ENCODE assay signal across 23 mouse cellular contexts in genomic region chr8:80250305-80251161, GRCm38 (mm10).
DNase-seq lines count a peak whose midpoint lies in the region; ATAC-seq and TF ChIP-seq lines count a peak whose summit lies in the region.
"Had no signal": no experiment of that assay in that cellular context is flagged by ENCODE, and none has a peak within 500 bp of the region (broad histone marks: within the 10 kb centered on the region; RNA-seq: fewer than 3 reads in every experiment).

No protein-coding gene starts in this region.

- H3K4me3 ChIP-seq in embryonic facial prominence, embryonic 14.5 days (ENCODE audit: low read depth, low read length) = no peak overlapping the region
- H3K4me3 ChIP-seq in embryonic facial prominence, embryonic 10.5 days = no peak overlapping the region
- H3K4me3 ChIP-seq in megakaryocyte, embryonic 14.5 days (replicated peaks) = peak overlapping the region; percentile 62
- no peak overlapping the region for H3K4me3 ChIP-seq in MEL (ENCODE audit: control insufficient read depth in 1 of 2, insufficient read depth in 1 of 2, low read depth in 2 of 2, low read length in 2 of 2)
- no peak overlapping the region for H3K4me3 ChIP-seq in forebrain, embryonic 15.5 days
- H3K4me3 ChIP-seq: hindbrain, embryonic 15.5 days; left cerebral cortex, adult 2 months; stomach, embryonic 15.5 days had no signal

- TF ChIP-seq POLR2A in MEL (IDR thresholded peaks at IDR 0.05; ENCODE audit: control insufficient read depth in 1 of 2, insufficient read depth in 1 of 2, low read depth in 1 of 2, low read length in 2 of 2, poor library complexity in 1 of 2) = no peak

- no peak for TF ChIP-seq RAD21 in MEL (IDR thresholded peaks at IDR 0.05; ENCODE audit: low read depth, low read length)

- H3K27ac ChIP-seq in embryonic facial prominence, embryonic 14.5 days (replicated peaks; ENCODE audit: low read depth, low read length) = no peak overlapping the region
- no peak overlapping the region for H3K27ac ChIP-seq in embryonic facial prominence, embryonic 10.5 days (replicated peaks)
- no peak overlapping the region for H3K27ac ChIP-seq in MEL (ENCODE audit: control insufficient read depth, low read depth, low read length)
- H3K27ac ChIP-seq in forebrain, embryonic 15.5 days (replicated peaks) = no peak overlapping the region
- H3K27ac ChIP-seq: hindbrain, embryonic 15.5 days; left cerebral cortex, adult 2 months; stomach, embryonic 15.5 days had no signal

- H3K79me2 ChIP-seq in MEL (ENCODE audit: control insufficient read depth, insufficient read depth, low read length, poor library complexity) = no peaks in the 10 kb centered on the region

- no peaks in the 10 kb centered on the region for H3K4me1 ChIP-seq in embryonic facial prominence, embryonic 14.5 days (ENCODE audit: control insufficient read depth, insufficient read depth, low read length)
- peaks cover 7% of the 10 kb centered on the region; the same call in 1 of the 2 replicates for H3K4me1 ChIP-seq in embryonic facial prominence, embryonic 10.5 days
- no peaks in the 10 kb centered on the region for H3K4me1 ChIP-seq in megakaryocyte, embryonic 14.5 days
- H3K4me1 ChIP-seq in MEL (ENCODE audit: control insufficient read depth in 1 of 2, insufficient read depth in 2 of 2, low read length in 2 of 2) = no peaks in the 10 kb centered on the region
- H3K4me1 ChIP-seq in forebrain, embryonic 15.5 days = peaks cover 8% of the 10 kb centered on the region; the same call in 1 of the 2 replicates
- H3K4me1 ChIP-seq: hindbrain, embryonic 15.5 days; stomach, embryonic 15.5 days had no signal

- no peak for TF ChIP-seq EP300 in MEL (IDR thresholded peaks at IDR 0.05; ENCODE audit: low read depth in 1 of 2, low read length in 2 of 2)

- no peaks in the 10 kb centered on the region for H3K27me3 ChIP-seq in embryonic facial prominence, embryonic 14.5 days (replicated peaks; ENCODE audit: control insufficient read depth, insufficient read depth, low read length)
- no peaks in the 10 kb centered on the region for H3K27me3 ChIP-seq in embryonic facial prominence, embryonic 10.5 days (replicated peaks; ENCODE audit: low read depth, poor library complexity, severe bottlenecking)
- no peaks in the 10 kb centered on the region for H3K27me3 ChIP-seq in megakaryocyte, embryonic 14.5 days (replicated peaks)
- no peaks in the 10 kb centered on the region for H3K27me3 ChIP-seq in MEL (ENCODE audit: control insufficient read depth in 1 of 2, insufficient read depth in 2 of 2, low read length in 2 of 2)
- no peaks in the 10 kb centered on the region for H3K27me3 ChIP-seq in forebrain, embryonic 15.5 days
- H3K27me3 ChIP-seq: hindbrain, embryonic 15.5 days; stomach, embryonic 15.5 days had no signal

- no peaks in the 10 kb centered on the region for H3K36me3 ChIP-seq in embryonic facial prominence, embryonic 14.5 days (ENCODE audit: control insufficient read depth, insufficient read depth, low read length)
- no peaks in the 10 kb centered on the region for H3K36me3 ChIP-seq in embryonic facial prominence, embryonic 10.5 days (replicated peaks)
- no peaks in the 10 kb centered on the region for H3K36me3 ChIP-seq in megakaryocyte, embryonic 14.5 days (replicated peaks; ENCODE audit: low read length)
- H3K36me3 ChIP-seq in MEL (ENCODE audit: control insufficient read depth in 1 of 2, insufficient read depth in 2 of 2, low read length in 2 of 2) = no peaks in the 10 kb centered on the region
- no peaks in the 10 kb centered on the region for H3K36me3 ChIP-seq in forebrain, embryonic 15.5 days
- H3K36me3 ChIP-seq: hindbrain, embryonic 15.5 days; stomach, embryonic 15.5 days had no signal

- TF ChIP-seq CTCF in MEL (IDR thresholded peaks at IDR 0.05 in 2 of 3, conservative IDR thresholded peaks at IDR 0.05 in 1 of 3; ENCODE audit: control insufficient read depth in 1 of 3, insufficient read depth in 1 of 3, low read depth in 2 of 3, low read length in 3 of 3, poor library complexity in 1 of 3, severe bottlenecking in 1 of 3) = no peak

- no peak overlapping the region for H3K9ac ChIP-seq in embryonic facial prominence, embryonic 14.5 days (ENCODE audit: low read depth, low read length)
- H3K9ac ChIP-seq in MEL (ENCODE audit: control insufficient read depth, low read depth, low read length, poor library complexity, severe bottlenecking) = no peak overlapping the region
- H3K9ac ChIP-seq in forebrain, embryonic 15.5 days (replicated peaks) = no peak overlapping the region
- H3K9ac ChIP-seq: hindbrain, embryonic 15.5 days; stomach, embryonic 15.5 days had no signal

- no peak for DNase-seq in embryonic facial prominence, embryonic 14.5 days (ENCODE audit: low spot score)
- no peak for DNase-seq in embryonic facial prominence, embryonic 10.5 days (ENCODE audit: low spot score)
- no peak for DNase-seq in MEL (ENCODE audit: low read depth, low spot score)
- DNase-seq in right cerebral cortex, postnatal 4 days = no peak
- no peak for DNase-seq in spleen, postnatal 10 days (ENCODE audit: low spot score in 2 of 2)
- DNase-seq: adrenal gland, postnatal 25 days; cerebellum, adult 11 months; cerebellum, postnatal 10 days; embryo, embryonic 11 days; gastrocnemius, postnatal 14 days; heart, adult 11 months; kidney, adult 2 months; kidney, postnatal 10 days; lung, adult 18-20 months; thymus, postnatal 25 days had no signal

- H3K4me2 ChIP-seq in embryonic facial prominence, embryonic 14.5 days (ENCODE audit: low read depth, low read length) = no peak overlapping the region
- no peak overlapping the region for H3K4me2 ChIP-seq in forebrain, embryonic 15.5 days (replicated peaks)
- H3K4me2 ChIP-seq: heart, embryonic 11.5 days; hindbrain, embryonic 15.5 days; liver, embryonic 11.5 days; stomach, embryonic 15.5 days had no signal

- WGBS in embryonic facial prominence, embryonic 14.5 days = 69% methylated on average over 7 of the region's 7 CpGs
- 77% methylated on average over 7 of the region's 7 CpGs for WGBS in embryonic facial prominence, embryonic 10.5 days
- WGBS in forebrain, embryonic 15.5 days = 45% methylated on average over 7 of the region's 7 CpGs

- ATAC-seq in embryonic facial prominence, embryonic 14.5 days (ENCODE audit: low read depth) = peak; percentile 12; the same call in 1 of the 2 replicates
- no peak for ATAC-seq in megakaryocyte, adult 5-6 weeks (ENCODE audit: poor library complexity, severe bottlenecking)
- ATAC-seq in forebrain, embryonic 15.5 days (replicated peaks) = peak; percentile 72

- no peaks in the 10 kb centered on the region for H3K9me3 ChIP-seq in embryonic facial prominence, embryonic 14.5 days (ENCODE audit: control insufficient read depth, low read length)
- no peaks in the 10 kb centered on the region for H3K9me3 ChIP-seq in embryonic facial prominence, embryonic 10.5 days
- H3K9me3 ChIP-seq in megakaryocyte, embryonic 14.5 days = no peaks in the 10 kb centered on the region
- H3K9me3 ChIP-seq in MEL (replicated peaks; ENCODE audit: insufficient read depth, low read length) = no peaks in the 10 kb centered on the region
- H3K9me3 ChIP-seq in forebrain, embryonic 15.5 days = no peaks in the 10 kb centered on the region
- H3K9me3 ChIP-seq: hindbrain, embryonic 15.5 days; stomach, embryonic 15.5 days had no signal

TF ChIP-seq in MEL, 35 proteins besides CTCF, POLR2A, EP300 and RAD21:
- peak; percentile 45; the same call in 1 of the 2 replicates for TF ChIP-seq POLR2AphosphoS5 (IDR thresholded peaks at IDR 0.05; ENCODE audit: borderline replicate concordance, low read depth, low read length)
- no peak for TF ChIP-seq NELFE (IDR thresholded peaks at IDR 0.05; ENCODE audit: low read depth, low read length)
